Mouse (Mus musculus): ENCODE measurements around the gene Mosmo. TPM values are rescaled to one million over a fixed set of nuclear protein-coding genes. Genes with fewer than 3 reads are reported as not detected.

The Mosmo gene
- polyA plus RNA-seq, 1 experiment from 2014 or later: 10.6 TPM

- Histone ChIP-seq H3K27me3 (no peaks in the 10 kb centered on the region), H3K4me3 (no peak overlapping the region), H3K4me1 (0 out of 2 replicates have a peak, but pooled peaks cover 3% of the 10 kb centered on the region), H3K36me3 (no peaks in the 10 kb centered on the region), H3K9ac (no peak overlapping the region), H3K4me2 (no peak overlapping the region), H3K27ac (no peak overlapping the region), H3K9me3 (no peaks in the 10 kb centered on the region)
- 19% methylated on average over 5 of the region's 5 CpGs for WGBS
- ATAC-seq (ENCODE audit: insufficient number of reproducible peaks, low FRiP score, low TSS enrichment, low read depth): no peak
Observed at GRCm38 (mm10) chr7:120739558-120740101, 62.2 kb downstream of the Mosmo start.

GRCm38 (mm10) chr7:120743366-120744351 is 66.2 kb downstream of the Mosmo start:
- no peaks in the 10 kb centered on the region for H3K9me3 ChIP-seq
- no peaks in the 10 kb centered on the region for H3K36me3 ChIP-seq
- H3K4me2 ChIP-seq: no peak overlapping the region
- 67% methylated on average over 14 of the region's 14 CpGs for WGBS
- H3K27ac ChIP-seq: no peak overlapping the region
- no peak for ATAC-seq (ENCODE audit: insufficient number of reproducible peaks, low FRiP score, low TSS enrichment, low read depth)
- H3K4me3 ChIP-seq: no peak overlapping the region
- no peak overlapping the region for H3K9ac ChIP-seq
- no peaks in the 10 kb centered on the region for H3K4me1 ChIP-seq
- no peaks in the 10 kb centered on the region for H3K27me3 ChIP-seq

GRCm38 (mm10) chr7:120744606-120745005 is 67.2 kb downstream of the Mosmo start:
- no peaks in the 10 kb centered on the region for H3K9me3 ChIP-seq
- no peaks in the 10 kb centered on the region for H3K4me1 ChIP-seq
- H3K27ac ChIP-seq: no peak overlapping the region
- 87% methylated on average over 6 of the region's 6 CpGs for WGBS
- H3K4me2 ChIP-seq: no peak overlapping the region
- no peak overlapping the region for H3K4me3 ChIP-seq
- H3K36me3 ChIP-seq: no peaks in the 10 kb centered on the region
- no peak overlapping the region for H3K9ac ChIP-seq
- H3K27me3 ChIP-seq: no peaks in the 10 kb centered on the region
- ATAC-seq (ENCODE audit: insufficient number of reproducible peaks, low FRiP score, low TSS enrichment, low read depth): no peak

GRCm38 (mm10) chr7:120746029-120746428 is 68.6 kb downstream of the Mosmo start:
- H3K4me1 ChIP-seq: no peaks in the 10 kb centered on the region
- no peaks in the 10 kb centered on the region for H3K9me3 ChIP-seq
- no peak overlapping the region for H3K4me2 ChIP-seq
- no peaks in the 10 kb centered on the region for H3K36me3 ChIP-seq
- 54% methylated on average over 3 of the region's 3 CpGs for WGBS
- H3K27ac ChIP-seq: no peak overlapping the region
- no peaks in the 10 kb centered on the region for H3K27me3 ChIP-seq
- no peak overlapping the region for H3K9ac ChIP-seq
- no peak overlapping the region for H3K4me3 ChIP-seq
- peak; percentile 40; the same call in 1 of the 2 replicates for ATAC-seq (ENCODE audit: insufficient number of reproducible peaks, low FRiP score, low TSS enrichment, low read depth)

- H3K36me3 ChIP-seq: no peaks in the 10 kb centered on the region
Observed at GRCm38 (mm10) chr7:120746821-120747220, 69.4 kb downstream of the Mosmo start.

GRCm38 (mm10) chr7:120748478-120748877 is 71.1 kb downstream of the Mosmo start:
- no peaks in the 10 kb centered on the region for H3K4me1 ChIP-seq
- no peak overlapping the region for H3K9ac ChIP-seq

More at GRCm38 (mm10) chr7:120746821-120747220, 69.4 kb downstream of the Mosmo start:
- Histone ChIP-seq H3K9me3 (no peaks in the 10 kb centered on the region), H3K4me1 (no peaks in the 10 kb centered on the region), H3K4me2 (no peak overlapping the region), H3K27ac (no peak overlapping the region), H3K27me3 (no peaks in the 10 kb centered on the region), H3K9ac (no peak overlapping the region), H3K4me3 (no peak overlapping the region)
- 75% methylated on average over 5 of the region's 5 CpGs for WGBS
- no peak for ATAC-seq (ENCODE audit: insufficient number of reproducible peaks, low FRiP score, low TSS enrichment, low read depth)

GRCm38 (mm10) chr7:120751330-120751729 is 73.9 kb downstream of the Mosmo start:
- H3K27me3 ChIP-seq: no peaks in the 10 kb centered on the region
- no peaks in the 10 kb centered on the region for H3K36me3 ChIP-seq
- H3K4me2 ChIP-seq: no peak overlapping the region
- H3K9ac ChIP-seq: no peak overlapping the region
- ATAC-seq (ENCODE audit: insufficient number of reproducible peaks, low FRiP score, low TSS enrichment, low read depth): no peak
- H3K9me3 ChIP-seq: no peaks in the 10 kb centered on the region
- no peaks in the 10 kb centered on the region for H3K4me1 ChIP-seq
- no peak overlapping the region for H3K4me3 ChIP-seq
- no peak overlapping the region for H3K27ac ChIP-seq

More at GRCm38 (mm10) chr7:120748478-120748877, 71.1 kb downstream of the Mosmo start:
- no peak overlapping the region for H3K4me3 ChIP-seq
- no peak overlapping the region for H3K4me2 ChIP-seq
- no peak for ATAC-seq (ENCODE audit: insufficient number of reproducible peaks, low FRiP score, low TSS enrichment, low read depth)
- no peaks in the 10 kb centered on the region for H3K27me3 ChIP-seq
- no peaks in the 10 kb centered on the region for H3K36me3 ChIP-seq
- H3K27ac ChIP-seq: no peak overlapping the region
- H3K9me3 ChIP-seq: no peaks in the 10 kb centered on the region

GRCm38 (mm10) chr7:120751906-120752305 is 74.5 kb downstream of the Mosmo start:
- Histone ChIP-seq H3K9ac (no peak overlapping the region), H3K4me1 (no peaks in the 10 kb centered on the region), H3K9me3 (no peaks in the 10 kb centered on the region), H3K4me3 (no peak overlapping the region), H3K4me2 (no peak overlapping the region), H3K36me3 (no peaks in the 10 kb centered on the region), H3K27me3 (no peaks in the 10 kb centered on the region), H3K27ac (no peak overlapping the region)
- WGBS: 83% methylated on average over 7 of the region's 7 CpGs
- no peak for ATAC-seq (ENCODE audit: insufficient number of reproducible peaks, low FRiP score, low TSS enrichment, low read depth)

GRCm38 (mm10) chr7:120754671-120755070 is 77.3 kb downstream of the Mosmo start:
- H3K27me3 ChIP-seq: no peaks in the 10 kb centered on the region
- no peak for ATAC-seq (ENCODE audit: insufficient number of reproducible peaks, low FRiP score, low TSS enrichment, low read depth)
- WGBS: 6% methylated on average over 5 of the region's 5 CpGs
- no peaks in the 10 kb centered on the region for H3K4me1 ChIP-seq
- H3K9ac ChIP-seq: no peak overlapping the region
- H3K36me3 ChIP-seq: no peaks in the 10 kb centered on the region
- no peaks in the 10 kb centered on the region for H3K9me3 ChIP-seq
- H3K27ac ChIP-seq: no peak overlapping the region
- H3K4me3 ChIP-seq: no peak overlapping the region
- H3K4me2 ChIP-seq: no peak overlapping the region

GRCm38 (mm10) chr7:120767369-120767768 is 90.0 kb downstream of the Mosmo start:
- no peak overlapping the region for H3K27ac ChIP-seq
- H3K4me3 ChIP-seq: no peak overlapping the region
- no peak overlapping the region for H3K4me2 ChIP-seq
- no peaks in the 10 kb centered on the region for H3K9me3 ChIP-seq
- no peak for ATAC-seq (ENCODE audit: insufficient number of reproducible peaks, low FRiP score, low TSS enrichment, low read depth)
- WGBS: 0% methylated on average over 1 of the region's 1 CpGs
- no peak overlapping the region for H3K9ac ChIP-seq
- no peaks in the 10 kb centered on the region for H3K27me3 ChIP-seq
- H3K4me1 ChIP-seq: no peaks in the 10 kb centered on the region
- no peaks in the 10 kb centered on the region for H3K36me3 ChIP-seq

- H3K4me3 ChIP-seq: no peak overlapping the region
- WGBS: 56% methylated on average over 1 of the region's 1 CpGs
- H3K27me3 ChIP-seq: no peaks in the 10 kb centered on the region
- no peak for ATAC-seq (ENCODE audit: insufficient number of reproducible peaks, low FRiP score, low TSS enrichment, low read depth)
- H3K4me2 ChIP-seq: no peak overlapping the region
- no peaks in the 10 kb centered on the region for H3K9me3 ChIP-seq
- no peak overlapping the region for H3K27ac ChIP-seq
- no peak overlapping the region for H3K9ac ChIP-seq
- no peaks in the 10 kb centered on the region for H3K4me1 ChIP-seq
- no peaks in the 10 kb centered on the region for H3K36me3 ChIP-seq
Observed at GRCm38 (mm10) chr7:120771389-120771788, 94.0 kb downstream of the Mosmo start.

GRCm38 (mm10) chr7:120778012-120778411 is 100.6 kb downstream of the Mosmo start:
- Histone ChIP-seq H3K27me3 (no peaks in the 10 kb centered on the region), H3K4me2 (no peak overlapping the region), H3K9ac (no peak overlapping the region), H3K4me1 (no peaks in the 10 kb centered on the region), H3K27ac (no peak overlapping the region), H3K4me3 (no peak overlapping the region), H3K9me3 (no peaks in the 10 kb centered on the region), H3K36me3 (no peaks in the 10 kb centered on the region)
- WGBS: 38% methylated on average over 2 of the region's 2 CpGs
- no peak for ATAC-seq (ENCODE audit: insufficient number of reproducible peaks, low FRiP score, low TSS enrichment, low read depth)
